Mouse (Mus musculus) brain, embryonic 18.5 days (tissue): Measurements from ENCODE around the gene Pelp1.
"Not testable (repeated sequence)": the region's sequence is repeated elsewhere in the genome, so short reads cannot be mapped to it uniquely, and the experiment has no call there.

Source experiments
- DNase-seq: peaks from one replicate; pipeline ENCODE4 v3.0.0-alpha.2; 2012; ENCODE audit warnings: low read depth, low spot score

Gene Pelp1

GRCm38 (mm10) chr11:70426598-70426997, 16.8 kb upstream of the Pelp1 start:
- DNase-seq, result not testable (repeated sequence)

GRCm38 (mm10) chr11:70419486-70419885, 9.7 kb upstream of the Pelp1 start:
- DNase-seq, result no peak

DNA sequence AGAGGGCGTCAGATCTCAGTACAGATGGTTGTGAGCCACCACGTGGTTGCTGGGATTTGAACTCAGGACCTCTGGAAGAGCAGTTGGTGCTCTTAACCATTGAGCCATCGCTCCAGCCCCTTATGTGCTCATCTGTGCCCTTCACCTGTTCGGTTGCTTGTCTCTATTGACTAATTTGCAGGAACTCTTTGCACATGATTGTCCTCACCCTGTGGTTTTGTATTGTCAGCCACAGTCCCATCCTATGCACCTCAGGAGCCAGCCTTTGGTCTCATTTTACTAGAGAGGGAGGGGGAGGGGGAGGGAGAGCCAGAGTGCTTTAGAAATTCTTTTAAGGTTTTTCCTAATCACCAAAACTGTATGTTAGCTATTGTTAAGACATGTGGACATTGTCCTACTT, 8.4 kb upstream of the Pelp1 start:
- no peak for DNase-seq

DNA sequence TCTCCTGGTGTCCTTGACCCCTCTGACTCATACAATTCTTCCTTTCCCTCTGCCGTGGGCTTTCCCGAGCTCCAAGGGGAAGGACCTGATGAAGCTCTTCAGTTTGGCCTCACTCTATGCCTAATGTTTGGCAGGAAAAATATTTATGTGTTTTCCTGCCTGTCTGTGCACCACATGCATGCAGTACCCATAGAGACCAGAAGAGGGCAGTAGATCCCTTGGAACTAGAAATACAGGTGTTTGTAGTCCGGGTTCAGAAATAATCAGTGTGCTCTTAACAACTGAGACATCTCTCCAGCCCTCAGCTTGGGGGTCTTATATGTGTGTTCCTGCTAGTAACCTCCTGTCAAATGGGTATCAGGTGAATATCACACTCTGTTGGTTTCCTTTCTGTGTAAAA, 4.1 kb upstream of the Pelp1 start:
- DNase-seq, result no peak

DNA sequence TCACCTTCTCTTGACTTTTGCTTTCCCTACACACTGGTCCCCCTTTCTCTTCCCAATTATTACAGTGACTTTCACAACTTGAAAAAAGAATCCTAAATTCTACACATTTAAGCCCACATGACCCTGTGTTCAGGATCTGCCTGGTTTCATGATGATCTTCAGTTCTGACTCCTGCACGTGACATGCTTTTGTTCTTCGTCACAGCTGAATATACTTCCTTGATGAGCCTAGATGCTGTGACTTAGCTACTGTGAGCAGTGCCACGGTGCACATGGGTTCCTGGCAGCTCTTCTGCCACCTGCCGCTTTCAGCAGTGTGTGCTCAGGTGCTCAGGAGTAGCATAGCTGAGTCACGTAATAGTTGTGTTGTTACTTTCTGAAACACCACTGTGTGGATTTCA, 2.8 kb upstream of the Pelp1 start:
- DNase-seq, result no peak

DNA sequence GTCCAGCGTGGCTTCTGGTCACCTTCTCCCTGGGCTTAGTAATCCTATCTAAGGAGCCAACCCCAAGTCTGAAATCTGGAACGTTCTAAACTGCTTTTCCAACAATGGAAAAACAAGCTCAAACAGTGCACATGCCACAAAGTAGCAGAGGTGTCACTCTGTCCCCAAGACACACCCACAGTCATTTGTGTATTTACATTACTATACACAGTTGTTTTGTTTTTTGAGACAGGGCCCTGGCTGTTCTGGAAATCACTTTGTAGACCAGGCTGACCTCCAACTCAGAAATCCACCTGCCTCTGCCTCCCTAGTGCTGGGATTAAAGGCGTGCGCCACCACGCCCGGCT, 439 bp upstream of the Pelp1 start:
- no peak for DNase-seq

DNA sequence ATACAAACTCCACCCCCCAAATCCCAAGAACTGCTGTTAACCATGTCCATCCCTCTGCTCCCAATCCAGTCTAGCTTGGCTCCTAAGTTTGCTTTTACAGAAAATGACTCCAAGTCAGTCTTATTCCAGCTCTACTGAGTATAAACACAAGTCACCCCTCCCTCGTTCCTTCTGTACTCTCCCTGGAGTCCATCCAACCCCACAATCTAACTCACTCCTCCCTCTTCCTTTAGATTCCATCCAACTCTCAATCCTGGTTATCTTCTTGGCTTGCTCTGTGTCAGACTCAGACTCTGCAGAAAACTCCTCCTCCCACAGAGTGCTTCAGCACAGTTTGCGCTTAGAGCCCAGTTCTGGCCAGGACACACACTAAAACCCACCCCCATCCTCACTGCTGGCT, 6.2 kb downstream of the Pelp1 start:
- no peak for DNase-seq

- DNase-seq, result no peak
These were observed 20.4 kb downstream of the Pelp1 start for GRCm38 (mm10) chr11:70389421-70389820.

GRCm38 (mm10) chr11:70387436-70387835, 22.4 kb downstream of the Pelp1 start:
- no peak for DNase-seq

GRCm38 (mm10) chr11:70384136-70384535, 25.7 kb downstream of the Pelp1 start:
- DNase-seq, result no peak

- DNase-seq, result no peak
These were observed 28.5 kb downstream of the Pelp1 start for GRCm38 (mm10) chr11:70381330-70381729.

DNA sequence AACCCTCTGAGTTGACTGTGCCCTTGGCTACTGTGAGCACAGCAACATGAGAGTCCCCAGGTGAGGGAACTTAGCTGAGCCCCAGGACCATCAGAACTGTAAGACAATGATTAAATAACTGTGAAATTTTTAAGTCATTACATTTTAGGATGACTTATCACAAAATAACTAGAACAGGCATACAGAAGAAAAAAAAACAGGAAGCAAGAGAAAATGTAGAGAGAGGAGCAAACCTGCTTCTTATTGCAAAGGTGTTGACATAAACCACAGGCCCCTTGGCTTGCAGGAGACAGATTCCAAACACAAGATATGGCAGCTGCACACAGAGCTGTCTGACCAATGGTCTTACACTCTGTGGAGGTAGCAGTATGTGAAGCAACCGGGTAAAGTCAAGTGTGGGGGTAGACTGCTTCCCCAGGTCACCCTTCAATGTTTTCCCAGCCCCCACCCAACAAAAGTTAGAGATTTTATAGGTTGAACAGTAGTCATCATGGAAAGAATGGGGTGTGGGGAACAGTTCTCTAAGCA, 29.3 kb downstream of the Pelp1 start:
- no peak for DNase-seq

- DNase-seq, result no peak
These were observed 33.8 kb downstream of the Pelp1 start for GRCm38 (mm10) chr11:70376054-70376453.

DNA sequence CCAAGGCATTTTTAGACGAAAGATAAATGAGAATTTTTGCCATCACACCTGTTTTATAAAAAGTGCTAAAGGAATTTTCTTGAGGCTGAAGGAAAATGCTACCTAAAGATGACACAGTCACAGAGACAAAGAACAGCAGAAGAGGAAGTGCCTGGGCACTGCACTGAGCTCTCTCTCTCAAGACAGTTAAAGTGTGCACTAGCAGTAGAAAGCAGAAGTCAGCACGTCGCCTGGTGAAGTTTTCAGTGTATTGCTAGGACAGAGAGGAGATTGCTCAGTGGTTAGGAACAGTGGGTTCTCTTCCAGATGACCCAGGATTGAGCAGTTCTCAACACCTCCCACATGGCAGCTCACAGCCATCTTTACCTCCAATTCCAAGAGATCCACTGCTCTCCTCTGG, 35.5 kb downstream of the Pelp1 start:
- DNase-seq, result no peak

DNA sequence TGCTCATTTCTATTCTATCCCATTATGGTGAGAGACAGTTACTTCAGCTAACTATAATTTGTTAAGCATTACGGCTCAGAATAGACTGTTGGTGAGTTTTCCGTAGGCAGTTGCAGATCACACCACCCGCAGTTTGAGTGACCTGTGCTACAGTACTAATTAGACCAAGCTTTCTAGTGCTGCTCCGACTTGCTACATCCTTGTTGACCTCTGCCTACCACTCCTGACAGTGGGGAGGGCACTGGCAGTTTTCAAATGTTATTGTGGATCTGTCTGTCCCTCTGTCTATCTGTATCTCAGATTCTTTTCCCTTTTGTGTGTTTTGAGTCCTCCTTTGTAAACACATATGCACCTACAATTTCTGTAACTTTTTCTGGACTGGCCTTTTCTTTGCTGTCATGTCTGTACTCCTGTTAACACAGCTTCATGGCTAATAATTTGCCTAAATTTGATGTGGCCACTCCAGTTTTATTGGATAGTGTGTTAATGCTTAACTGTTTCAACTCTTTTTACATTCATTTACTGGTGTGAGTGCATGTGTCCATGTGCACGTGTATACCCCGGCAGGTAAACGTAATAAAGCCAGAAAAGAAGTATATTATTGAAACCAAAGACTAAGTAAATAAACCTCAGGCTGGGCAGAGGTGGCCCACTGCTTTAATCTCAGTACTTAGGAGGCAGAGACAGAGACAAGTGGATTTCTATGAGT, 36.8 kb downstream of the Pelp1 start:
- DNase-seq, result no peak

- DNase-seq, result no peak
These were observed 37.4 kb downstream of the Pelp1 start for GRCm38 (mm10) chr11:70372396-70372795.

DNA sequence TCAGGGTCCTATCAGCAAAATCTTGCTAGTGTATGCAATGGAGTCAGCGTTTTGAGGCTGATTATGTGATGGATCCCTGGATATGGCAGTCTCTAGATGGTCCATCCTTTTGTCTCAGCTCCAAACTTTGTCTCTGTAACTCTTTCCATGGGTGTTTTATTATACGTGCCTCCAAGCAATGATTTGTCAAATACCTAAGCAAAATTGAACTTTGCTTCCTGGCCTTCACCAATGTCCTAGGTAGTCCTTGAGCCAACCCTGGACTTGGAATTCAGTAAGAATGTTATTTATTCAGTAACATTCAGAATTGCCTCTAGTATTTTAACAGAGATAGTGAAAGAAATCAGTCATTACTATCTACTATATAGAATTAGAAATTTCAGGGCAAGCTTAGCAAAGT, 41.2 kb downstream of the Pelp1 start:
- not testable (repeated sequence) for DNase-seq

GRCm38 (mm10) chr11:70367701-70368100, 42.1 kb downstream of the Pelp1 start:
- DNase-seq, result not testable (repeated sequence)

- DNase-seq, result no peak
These were observed 58.0 kb downstream of the Pelp1 start, which contains the start of gene Alox15 for GRCm38 (mm10) chr11:70351868-70352267. Gene Alox15 (minus strand): TSS chr11:70352031.

GRCm38 (mm10) chr11:70348630-70349029, 61.2 kb downstream of the Pelp1 start:
- DNase-seq, result no peak

DNA sequence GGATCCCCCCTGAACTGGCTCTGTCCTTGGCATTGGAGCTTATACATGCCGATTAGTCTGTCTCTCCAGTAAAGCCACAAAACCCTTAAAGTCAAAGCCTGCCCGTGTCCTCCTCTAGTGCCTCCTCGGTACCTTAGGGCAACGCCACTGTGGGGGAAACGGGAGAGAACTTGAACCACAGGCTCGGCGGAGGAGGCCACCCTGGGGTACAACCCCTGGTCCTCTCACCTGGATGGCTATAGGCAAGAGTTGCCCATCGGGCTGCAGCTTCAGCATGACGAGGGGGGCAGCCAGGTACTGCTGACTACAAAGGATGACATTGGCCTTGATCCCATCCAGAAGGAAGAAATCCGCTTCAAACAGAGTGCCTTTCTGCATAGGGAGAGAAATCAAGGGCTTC, 62.0 kb downstream of the Pelp1 start:
- DNase-seq, result no peak

GRCm38 (mm10) chr11:70345546-70345945, 64.3 kb downstream of the Pelp1 start:
- DNase-seq, result no peak

DNA sequence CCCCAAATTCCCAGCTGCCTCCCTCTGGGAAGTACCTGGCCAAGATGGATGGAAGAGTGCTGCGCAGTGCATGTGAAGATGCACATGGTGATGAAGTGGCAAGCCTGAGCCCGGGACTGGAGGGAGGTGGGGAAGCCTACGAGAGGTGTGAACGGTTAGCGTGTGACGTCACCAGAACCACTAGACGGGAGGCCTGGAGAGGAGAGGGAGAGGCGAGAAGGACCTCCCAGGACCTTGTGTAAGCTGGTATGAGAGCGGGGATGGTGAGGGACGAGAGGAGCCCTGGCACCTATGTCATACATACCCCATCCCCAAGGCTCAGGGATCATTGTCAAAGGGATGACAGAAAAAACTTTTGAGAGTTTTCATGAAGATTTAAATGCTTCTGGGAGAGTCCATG, 64.8 kb downstream of the Pelp1 start:
- DNase-seq, result no peak
